Mouse (Mus musculus): Measurements from ENCODE around the gene Gimap9.

The Gimap9 gene

GRCm38 (mm10) chr6:48689320-48689719 is 13.4 kb downstream of the Gimap9 start:
- DNase-seq (ENCODE audit: low spot score) = no peak

GRCm38 (mm10) chr6:48692962-48693361 is 17.0 kb downstream of the Gimap9 start:
- DNase-seq (ENCODE audit: low spot score) = no peak

GRCm38 (mm10) chr6:48696830-48697554 is 21.1 kb downstream of the Gimap9 start:
- DNase-seq (ENCODE audit: low spot score) = no peak

GRCm38 (mm10) chr6:48697555-48697930 is 21.6 kb downstream of the Gimap9 start:
- no peak for DNase-seq (ENCODE audit: low spot score)

GRCm38 (mm10) chr6:48698066-48698856 is 22.3 kb downstream of the Gimap9 start:
- DNase-seq (ENCODE audit: low spot score) = no peak

GRCm38 (mm10) chr6:48698888-48699287 is 23.0 kb downstream of the Gimap9 start:
- DNase-seq (ENCODE audit: low spot score) = no peak

- no peak for DNase-seq (ENCODE audit: low spot score)
Measured at GRCm38 (mm10) chr6:48700251-48701075, 24.5 kb downstream of the Gimap9 start.

- DNase-seq (ENCODE audit: low spot score) = no peak
Measured at GRCm38 (mm10) chr6:48702146-48702545, 26.2 kb downstream of the Gimap9 start.

- DNase-seq (ENCODE audit: low spot score) = no peak
Measured at GRCm38 (mm10) chr6:48702601-48703000, 26.7 kb downstream of the Gimap9 start.

GRCm38 (mm10) chr6:48704146-48704545 is 28.2 kb downstream of the Gimap9 start:
- no peak for DNase-seq (ENCODE audit: low spot score)

- DNase-seq (ENCODE audit: low spot score) = no peak
Measured at GRCm38 (mm10) chr6:48706130-48706529, 30.2 kb downstream of the Gimap9 start.

GRCm38 (mm10) chr6:48718455-48718854 is 42.5 kb downstream of the Gimap9 start, which contains the start of the genes Gm28053 and Gimap7:
Gene Gm28053 (plus strand): TSS chr6:48718607.
Gene Gimap7 (plus strand): TSS chr6:48718621.
- DNase-seq (ENCODE audit: low spot score) = no peak

- no peak for DNase-seq (ENCODE audit: low spot score)
Measured at GRCm38 (mm10) chr6:48720326-48720725, 44.4 kb downstream of the Gimap9 start.

- DNase-seq (ENCODE audit: low spot score) = no peak
Measured at GRCm38 (mm10) chr6:48723468-48723867, 47.5 kb downstream of the Gimap9 start.

- DNase-seq (ENCODE audit: low spot score) = no peak
Measured at GRCm38 (mm10) chr6:48725476-48725875, 49.5 kb downstream of the Gimap9 start.

- DNase-seq (ENCODE audit: low spot score) = no peak
Measured at GRCm38 (mm10) chr6:48727761-48728160, 51.8 kb downstream of the Gimap9 start.

Data from c-Kit-positive CD71-positive TER-119-positive erythroid progenitor cells, embryonic 14.5 days (primary cell).